Mouse (Mus musculus) hindbrain, embryonic 15.5 days (tissue): ENCODE measurements around the gene Chd2. TPM values are rescaled to one million over a fixed set of nuclear protein-coding genes. Genes with fewer than 3 reads are reported as not detected.

Source experiments
- ATAC-seq: fragments of 200-750 bp; cut with Nextera tagmentation; 2 replicates; pipeline ENCODE4 v1.8.0; 2017; ENCODE audit warnings: low read depth, moderate number of reproducible peaks, moderate TSS enrichment; ENCODE audit not compliant: low FRiP score
- H3K27ac ChIP-seq: fragments of 300-500 bp; sonication (generic); replicated peaks from 2 replicates; pipeline ENCODE4 v1.5.1; 2015; ENCODE audit warnings: mild to moderate bottlenecking, inconsistent platforms
- H3K27me3 ChIP-seq: fragments of 300-500 bp; sonication (generic); 2 replicates; pipeline ENCODE4 v1.6.1; 2015; ENCODE audit warnings: control low read depth, inconsistent platforms
- H3K36me3 ChIP-seq: fragments of 300-500 bp; sonication (generic); 2 replicates; pipeline ENCODE4 v1.6.1; 2015; ENCODE audit warnings: control low read depth, inconsistent platforms
- H3K4me1 ChIP-seq: fragments of 300-500 bp; sonication (generic); replicated peaks from 2 replicates; pipeline ENCODE4 v1.6.1; 2015; ENCODE audit warnings: control low read depth, inconsistent platforms
- H3K4me2 ChIP-seq: fragments of 300-500 bp; sonication (generic); 2 replicates; pipeline ENCODE4 v1.6.1; 2015; ENCODE audit warnings: moderate library complexity, mild to moderate bottlenecking, inconsistent platforms
- H3K4me3 ChIP-seq: fragments of 300-500 bp; sonication (generic); 2 replicates; pipeline ENCODE4 v1.5.1; 2015; ENCODE audit warnings: mild to moderate bottlenecking, inconsistent platforms
- H3K9ac ChIP-seq: fragments of 300-500 bp; sonication (generic); 2 replicates; pipeline ENCODE4 v1.6.1; 2015; ENCODE audit warnings: inconsistent platforms
- H3K9me3 ChIP-seq: fragments of 300-500 bp; sonication (generic); 2 replicates; pipeline ENCODE4 v1.6.1; 2016; ENCODE audit warnings: control low read depth, inconsistent platforms
- WGBS: fragments of 180-500 bp; shearing (Covaris S2); methylation state at CpG from one replicate; pipeline ENCODE4 v1.1.7; 2015; 5-methylcytosine and 5-hydroxymethylcytosine counted together
- polyA plus RNA-seq: library from polyadenylated mRNA; unstranded; fragments of >200 nt; fragmentation: Nextera tagmentation; extraction: Ambion mirVana; gene quantifications from 2 replicates; pipeline ENCODE4 v1.2.1, GENCODE M21; 2015

Chd2 gene
- polyA plus RNA-seq = 34.9 and 37.2 TPM in 2 replicates

DNA sequence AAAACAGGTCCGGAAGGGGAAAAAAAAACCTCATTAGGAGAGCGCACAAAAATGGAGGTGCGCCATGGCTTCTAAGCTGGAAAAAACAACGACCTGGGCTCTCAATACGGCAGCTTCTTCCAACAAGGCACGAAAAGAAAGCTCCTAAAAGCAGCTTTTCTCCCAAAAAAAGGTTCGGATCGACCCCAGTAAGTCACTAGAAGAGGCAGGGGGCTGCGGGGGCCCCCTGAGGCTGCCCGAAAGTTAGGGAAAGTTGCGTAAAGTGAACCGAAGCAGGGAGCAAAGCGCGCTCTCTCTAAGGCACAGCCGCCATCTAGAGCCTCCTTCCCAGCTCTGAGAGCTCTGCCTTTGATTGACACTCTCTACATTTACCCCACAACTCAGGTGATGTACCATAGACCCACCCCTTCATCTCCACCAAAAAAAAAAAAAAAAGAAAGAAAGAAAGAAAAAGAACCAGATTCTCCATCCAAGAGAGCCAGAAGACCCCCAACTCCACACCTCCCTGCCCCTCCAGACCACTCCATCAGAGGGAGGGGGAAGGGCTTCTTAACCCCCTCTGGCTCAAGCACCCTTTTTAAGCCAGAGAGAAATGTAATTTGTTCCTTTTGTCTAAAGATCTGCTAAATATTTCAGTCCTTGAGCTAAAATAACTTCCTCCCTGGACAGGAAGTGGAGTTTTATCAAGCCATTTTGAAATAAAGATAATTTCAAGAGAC, at the start of gene Chd2:
Gene Chd2 (minus strand): TSS at position 419 of the 719 bp plus-strand sequence.
- peak; percentile 46; the same call in 1 of the 2 replicates for ATAC-seq
- WGBS = 0% methylated on average over 15 of the region's 15 CpGs
- H3K27ac ChIP-seq = peak within 1 kb of the TSS; percentile 95

DNA sequence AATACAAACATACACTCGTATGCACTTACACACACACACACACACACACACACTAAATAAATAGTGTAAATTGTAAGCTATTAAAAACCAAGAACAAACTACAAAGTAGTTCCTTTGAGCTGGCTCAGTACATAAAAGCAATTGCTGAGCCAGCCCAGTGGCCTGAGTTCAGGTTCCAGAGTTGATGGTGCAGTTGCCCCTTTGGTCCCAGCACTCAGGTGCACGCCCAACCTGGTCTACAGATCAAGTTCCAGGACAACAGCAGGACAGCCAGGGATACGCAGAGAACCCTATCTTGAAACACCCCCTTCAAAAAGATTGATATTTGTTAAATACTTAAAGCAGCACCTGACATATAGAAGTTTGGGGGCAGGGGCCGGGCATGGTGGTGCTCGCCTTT, 49.1 kb upstream of the Chd2 start:
- Histone ChIP-seq H3K27me3 (no peaks in the 10 kb centered on the region), H3K9me3 (no peaks in the 10 kb centered on the region), H3K9ac (no peak overlapping the region), H3K27ac (no peak overlapping the region), H3K36me3 (no peaks in the 10 kb centered on the region), H3K4me3 (no peak overlapping the region), H3K4me1 (peaks cover 19% of the 10 kb centered on the region), H3K4me2 (no peak overlapping the region)
- ATAC-seq = no peak
- 94% methylated on average over 5 of the region's 5 CpGs for WGBS

More for the DNA sequence above, at the start of gene Chd2:
- peak within 1 kb of the TSS; percentile 59 for H3K4me3 ChIP-seq
- peaks cover 22% of the 10 kb centered on the region for H3K4me1 ChIP-seq
- peak within 1 kb of the TSS; percentile 69 for H3K9ac ChIP-seq
- H3K9me3 ChIP-seq = no peaks in the 10 kb centered on the region
- peak within 1 kb of the TSS; percentile 63 for H3K4me2 ChIP-seq
- H3K36me3 ChIP-seq = 0 out of 2 replicates have a peak, but pooled peaks cover 2% of the 10 kb centered on the region
- no peaks in the 10 kb centered on the region for H3K27me3 ChIP-seq

DNA sequence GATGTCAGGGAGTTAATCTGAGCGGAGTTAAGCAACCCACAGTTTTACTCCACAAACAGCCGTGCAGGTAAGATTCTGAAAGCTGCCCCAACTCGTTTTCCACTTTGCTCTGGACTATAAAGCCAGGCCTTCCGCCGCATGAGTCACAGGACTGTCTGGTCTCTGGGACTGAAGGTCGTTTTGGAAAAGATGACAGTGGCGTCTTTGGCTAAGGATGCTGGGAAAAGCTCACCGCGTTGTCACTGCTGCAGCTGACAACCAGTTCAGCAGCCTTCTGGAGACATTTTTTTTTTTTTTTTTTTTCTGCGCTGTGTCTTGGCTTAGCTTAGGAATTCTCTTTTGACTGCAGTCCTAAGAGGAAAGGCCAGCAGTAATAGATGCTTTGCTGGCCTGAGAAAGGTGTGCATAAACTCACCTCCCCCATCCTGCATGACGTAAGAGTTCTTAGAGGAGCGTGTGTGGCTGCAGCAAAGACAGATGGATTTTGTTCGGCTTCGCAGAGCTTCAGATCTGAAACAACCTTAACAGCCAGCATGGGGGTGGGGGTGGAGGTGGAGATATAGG, 47.7 kb upstream of the Chd2 start:
- Histone ChIP-seq H3K9me3 (no peaks in the 10 kb centered on the region), H3K4me2 (peak overlapping the region; percentile 6), H3K36me3 (no peaks in the 10 kb centered on the region), H3K27me3 (no peaks in the 10 kb centered on the region), H3K4me3 (no peak overlapping the region), H3K4me1 (peaks cover 16% of the 10 kb centered on the region), H3K9ac (no peak overlapping the region), H3K27ac (peak overlapping the region; percentile 46)
- 47% methylated on average over 14 of the region's 14 CpGs for WGBS
- no peak for ATAC-seq

DNA sequence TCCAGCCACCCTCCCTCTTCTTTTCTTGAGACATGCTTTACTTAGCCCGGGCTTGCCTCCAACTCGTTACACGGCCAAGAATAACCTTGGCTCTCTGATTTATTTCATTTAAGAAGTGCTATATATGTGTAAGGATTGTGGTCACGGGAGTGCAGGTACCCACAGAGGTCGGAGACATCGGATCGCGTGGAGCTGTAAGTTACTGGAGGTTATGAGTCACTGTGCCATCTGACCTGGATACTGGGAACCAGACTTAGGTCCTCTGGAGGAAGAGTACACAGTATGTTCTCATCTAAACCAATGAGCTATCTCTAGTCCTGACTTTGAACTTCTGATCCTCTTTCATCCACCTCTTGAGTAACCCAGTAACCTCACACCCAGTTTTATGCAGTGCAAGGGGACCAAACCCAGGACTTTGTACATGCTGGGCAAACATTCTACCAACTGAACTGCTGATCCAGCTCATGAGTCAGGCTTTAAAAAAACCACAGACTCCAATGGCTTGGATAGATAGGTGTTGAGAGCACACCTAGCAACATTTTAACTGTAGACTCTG, 46.8 kb upstream of the Chd2 start:
- no peak overlapping the region for H3K4me3 ChIP-seq
- H3K9ac ChIP-seq = no peak overlapping the region
- H3K4me2 ChIP-seq = no peak overlapping the region
- peaks cover 16% of the 10 kb centered on the region; the same call in 1 of the 2 replicates for H3K4me1 ChIP-seq
- no peaks in the 10 kb centered on the region for H3K36me3 ChIP-seq
- ATAC-seq = no peak
- H3K27me3 ChIP-seq = no peaks in the 10 kb centered on the region
- peak overlapping the region; percentile 46; the same call in 1 of the 2 replicates for H3K27ac ChIP-seq
- H3K9me3 ChIP-seq = no peaks in the 10 kb centered on the region
- WGBS = 90% methylated on average over 8 of the region's 8 CpGs

DNA sequence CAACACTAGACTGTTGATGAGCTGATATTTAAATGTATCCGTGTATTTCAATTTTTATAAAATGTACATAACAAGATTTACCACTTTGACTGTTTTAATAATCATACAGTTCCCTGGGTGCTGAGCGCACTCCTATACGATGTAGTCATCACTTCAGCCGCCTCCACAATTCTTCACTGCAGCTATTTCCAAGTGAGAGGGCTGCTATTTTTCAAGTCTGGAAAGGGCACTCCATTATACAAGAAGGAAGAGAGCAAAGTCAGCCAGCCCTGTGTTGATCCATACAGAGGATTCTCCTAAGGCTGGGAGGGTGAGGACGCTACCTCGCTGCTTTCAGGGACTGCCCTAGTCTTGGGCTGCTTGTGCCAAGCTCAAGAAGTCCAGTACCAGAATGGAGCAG, 45.1 kb upstream of the Chd2 start:
- WGBS = 90% methylated on average over 6 of the region's 6 CpGs
- no peak overlapping the region for H3K4me2 ChIP-seq
- no peak for ATAC-seq
- peaks cover 16% of the 10 kb centered on the region; the same call in 1 of the 2 replicates for H3K4me1 ChIP-seq
- H3K4me3 ChIP-seq = no peak overlapping the region
- no peaks in the 10 kb centered on the region for H3K9me3 ChIP-seq
- H3K9ac ChIP-seq = no peak overlapping the region
- no peaks in the 10 kb centered on the region for H3K27me3 ChIP-seq
- no peaks in the 10 kb centered on the region for H3K36me3 ChIP-seq
- no peak overlapping the region for H3K27ac ChIP-seq

DNA sequence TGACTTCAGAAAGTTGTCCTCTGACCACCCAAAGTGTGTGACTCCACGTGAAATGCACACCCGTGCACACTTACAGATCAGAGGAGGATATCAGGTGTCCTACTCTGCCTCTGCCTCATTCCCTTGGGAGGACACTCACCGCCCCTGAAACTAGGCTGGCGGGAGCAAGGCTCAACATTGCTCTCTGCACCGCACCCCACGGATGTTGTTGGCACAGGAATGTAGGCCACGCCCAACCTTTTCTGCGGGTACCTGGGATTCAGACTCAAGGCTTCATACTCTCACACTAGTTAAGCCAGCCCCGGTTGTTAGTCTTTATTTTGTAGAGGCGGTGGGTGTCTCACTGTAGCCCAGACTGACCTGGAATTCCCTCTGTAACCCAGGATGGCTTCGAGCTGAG, 44.6 kb upstream of the Chd2 start:
- H3K27ac ChIP-seq = no peak overlapping the region
- no peaks in the 10 kb centered on the region for H3K36me3 ChIP-seq
- H3K4me2 ChIP-seq = no peak overlapping the region
- H3K9me3 ChIP-seq = no peaks in the 10 kb centered on the region
- WGBS = 77% methylated on average over 11 of the region's 11 CpGs
- H3K9ac ChIP-seq = no peak overlapping the region
- no peak overlapping the region for H3K4me3 ChIP-seq
- ATAC-seq = no peak
- H3K4me1 ChIP-seq = peaks cover 16% of the 10 kb centered on the region; the same call in 1 of the 2 replicates
- H3K27me3 ChIP-seq = no peaks in the 10 kb centered on the region

DNA sequence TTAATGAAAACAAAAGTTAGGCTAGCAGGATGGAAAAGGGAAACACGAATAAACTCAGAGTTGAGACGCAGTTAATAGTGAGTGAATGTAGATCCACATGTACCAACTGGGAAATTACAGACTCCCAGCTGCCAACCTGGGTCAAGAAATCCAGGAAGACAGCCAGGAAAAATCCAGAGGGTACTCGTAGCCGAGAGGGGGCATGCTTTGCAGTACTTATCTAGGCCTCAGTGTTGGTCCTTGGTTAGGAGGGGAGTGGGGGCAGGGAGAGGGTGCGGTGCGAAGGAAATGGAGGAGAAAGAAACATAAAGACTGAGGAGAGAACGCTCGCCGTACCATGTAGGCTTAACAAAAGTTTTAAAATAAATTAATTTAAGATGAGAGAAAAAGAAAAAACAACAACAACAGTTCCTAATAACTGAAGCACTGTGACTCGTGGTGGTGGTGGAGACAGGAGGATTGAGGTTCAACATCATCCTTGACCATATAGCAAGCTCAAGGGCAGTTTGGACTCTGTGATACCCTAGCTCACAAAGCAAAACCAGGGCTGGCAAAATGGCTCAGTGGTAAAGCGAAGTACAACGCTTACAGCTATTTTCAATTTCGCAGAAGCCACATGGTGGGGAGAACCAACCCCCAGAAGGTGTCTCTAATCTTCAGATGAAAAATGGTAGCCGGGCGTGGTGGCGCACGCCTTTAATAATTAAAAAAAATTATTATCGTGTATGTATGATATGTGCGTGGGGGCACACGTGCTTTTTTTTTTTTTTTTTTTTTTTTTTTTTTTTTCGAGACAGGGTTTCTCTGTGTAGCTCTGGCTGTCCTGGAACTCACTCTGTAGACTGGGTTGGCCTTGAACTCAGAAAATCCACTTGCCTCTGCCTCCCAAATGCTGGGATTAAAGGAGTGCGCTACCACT, 43.7 kb upstream of the Chd2 start:
- no peak for ATAC-seq
- 81% methylated on average over 22 of the region's 22 CpGs for WGBS
- H3K9me3 ChIP-seq = no peaks in the 10 kb centered on the region
- peak overlapping the region; percentile 70 for H3K27ac ChIP-seq
- no peak overlapping the region for H3K4me2 ChIP-seq
- H3K27me3 ChIP-seq = no peaks in the 10 kb centered on the region
- H3K4me1 ChIP-seq = peaks cover 16% of the 10 kb centered on the region; the same call in 1 of the 2 replicates
- no peak overlapping the region for H3K4me3 ChIP-seq
- no peak overlapping the region for H3K9ac ChIP-seq
- no peaks in the 10 kb centered on the region for H3K36me3 ChIP-seq

DNA sequence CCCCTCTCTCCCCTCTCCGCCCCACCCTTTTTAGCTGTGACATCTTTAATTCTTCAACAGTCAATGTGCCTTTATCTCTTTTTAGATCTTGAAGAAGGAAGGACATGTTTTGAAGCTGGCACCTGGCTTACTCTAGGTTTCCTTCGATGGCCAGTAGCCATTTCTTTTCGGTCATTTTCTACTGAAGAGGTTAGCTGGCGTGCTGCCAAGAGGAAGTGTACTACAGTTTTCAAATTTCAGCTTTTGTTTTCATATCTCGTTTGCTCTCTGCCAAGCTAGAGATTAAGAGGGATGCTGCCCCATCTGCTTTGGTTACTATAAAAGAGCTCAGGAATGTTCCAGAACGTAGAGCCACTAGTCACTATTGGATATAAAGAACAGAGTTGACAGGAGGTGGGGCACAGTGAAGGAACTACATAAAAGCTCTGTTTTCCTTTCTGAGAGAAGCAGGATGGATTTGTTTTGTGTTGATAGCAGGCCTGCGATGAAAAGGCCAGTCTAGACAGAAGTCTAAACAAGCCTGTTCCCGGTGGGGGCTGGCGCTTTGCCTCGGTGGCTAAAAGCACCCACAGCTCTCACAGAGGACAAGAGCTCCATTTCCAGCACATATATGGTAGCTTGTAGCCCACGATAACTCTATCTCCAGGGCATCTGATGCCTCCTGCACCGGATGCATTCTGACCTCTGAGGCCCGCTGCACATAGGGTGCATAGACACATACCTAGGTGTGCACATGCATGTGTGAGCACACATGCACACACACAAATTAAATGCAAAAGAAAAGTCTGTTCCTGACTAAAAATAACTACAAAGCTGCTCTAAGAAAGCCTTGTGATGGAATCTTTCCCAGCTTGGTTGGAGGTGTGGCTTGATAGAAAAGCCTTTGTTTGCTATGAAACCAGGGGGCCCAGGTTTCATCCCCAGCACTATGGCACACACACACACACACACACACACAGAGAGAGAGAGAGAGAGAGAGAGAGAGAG, 42.7 kb upstream of the Chd2 start:
- Histone ChIP-seq H3K4me1 (peaks cover 17% of the 10 kb centered on the region; the same call in 1 of the 2 replicates), H3K9me3 (no peaks in the 10 kb centered on the region), H3K27ac (peak overlapping the region; percentile 70), H3K4me2 (peak overlapping the region; percentile 5; the same call in 1 of the 2 replicates), H3K36me3 (no peaks in the 10 kb centered on the region), H3K9ac (no peak overlapping the region), H3K27me3 (no peaks in the 10 kb centered on the region), H3K4me3 (no peak overlapping the region)
- peak; percentile 61; the same call in 1 of the 2 replicates for ATAC-seq
- 32% methylated on average over 13 of the region's 13 CpGs for WGBS

DNA sequence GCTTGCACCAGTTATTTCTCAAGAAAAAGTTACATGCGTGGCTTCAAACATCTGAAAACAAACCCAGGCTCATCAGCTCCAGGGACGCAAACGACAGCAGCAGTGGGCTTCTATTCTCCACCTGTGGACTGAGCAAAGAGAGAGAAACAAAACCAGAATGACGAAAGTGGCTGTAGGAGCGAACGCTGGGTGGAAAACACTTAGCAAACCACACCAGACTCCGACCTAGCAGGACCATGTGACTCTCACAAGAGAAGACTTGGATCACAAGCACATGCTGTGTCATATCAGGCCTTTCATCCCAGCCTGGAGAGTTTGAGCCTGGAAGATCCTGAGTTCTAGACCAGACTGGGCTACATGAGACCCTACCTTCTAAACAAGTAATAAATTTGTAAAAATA, 41.8 kb upstream of the Chd2 start:
- H3K27ac ChIP-seq = 0 out of 2 replicates have a peak overlapping the region, but pooled peaks have one; percentile 70

DNA sequence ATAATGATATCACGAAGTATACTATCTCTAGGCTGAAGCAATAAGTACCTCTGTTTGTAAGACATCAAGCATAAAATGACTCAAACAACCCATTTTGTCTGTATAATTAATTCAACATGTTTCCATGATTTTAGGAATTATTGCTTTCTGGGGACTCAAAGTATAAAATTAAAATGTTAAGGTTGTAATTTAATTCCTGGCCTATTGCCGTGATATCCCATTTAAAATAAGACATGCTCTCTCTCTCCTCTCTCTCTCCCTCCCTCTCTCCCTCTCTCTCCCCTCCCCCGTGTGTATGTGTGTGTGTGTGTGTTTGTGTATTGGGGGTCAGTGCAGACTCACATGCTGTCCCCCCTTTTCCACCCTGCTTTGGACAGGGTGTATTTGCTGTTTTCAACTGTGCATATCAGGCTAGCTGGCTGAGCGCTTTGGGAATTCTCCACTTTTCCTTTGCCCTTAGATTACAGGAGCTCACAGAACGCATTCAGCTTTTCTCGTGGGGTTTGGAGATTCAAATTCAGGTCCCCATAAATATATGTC, 40.3 kb upstream of the Chd2 start:
- 68% methylated on average over 6 of the region's 6 CpGs for WGBS
- Histone ChIP-seq H3K4me2 (no peak overlapping the region), H3K4me1 (peaks cover 17% of the 10 kb centered on the region; the same call in 1 of the 2 replicates)

More for the DNA sequence above, 41.8 kb upstream of the Chd2 start:
- ATAC-seq = no peak
- Histone ChIP-seq H3K9me3 (no peaks in the 10 kb centered on the region), H3K9ac (no peak overlapping the region), H3K4me2 (no peak overlapping the region), H3K4me1 (peaks cover 17% of the 10 kb centered on the region; the same call in 1 of the 2 replicates), H3K27me3 (no peaks in the 10 kb centered on the region), H3K4me3 (no peak overlapping the region), H3K36me3 (no peaks in the 10 kb centered on the region)
- WGBS = 83% methylated on average over 7 of the region's 7 CpGs

More for the DNA sequence above, 40.3 kb upstream of the Chd2 start:
- Histone ChIP-seq H3K27me3 (no peaks in the 10 kb centered on the region), H3K9ac (no peak overlapping the region), H3K9me3 (no peaks in the 10 kb centered on the region), H3K4me3 (no peak overlapping the region), H3K36me3 (no peaks in the 10 kb centered on the region), H3K27ac (no peak overlapping the region)
- ATAC-seq = no peak
